Mouse (Mus musculus) lung, postnatal 4 days (tissue): ENCODE measurements around the gene Brinp2.

Experiments
- DNase-seq, 2 experiments: peaks; one replicate each; pipeline ENCODE4 v3.0.0; 2021

Brinp2 gene

DNA sequence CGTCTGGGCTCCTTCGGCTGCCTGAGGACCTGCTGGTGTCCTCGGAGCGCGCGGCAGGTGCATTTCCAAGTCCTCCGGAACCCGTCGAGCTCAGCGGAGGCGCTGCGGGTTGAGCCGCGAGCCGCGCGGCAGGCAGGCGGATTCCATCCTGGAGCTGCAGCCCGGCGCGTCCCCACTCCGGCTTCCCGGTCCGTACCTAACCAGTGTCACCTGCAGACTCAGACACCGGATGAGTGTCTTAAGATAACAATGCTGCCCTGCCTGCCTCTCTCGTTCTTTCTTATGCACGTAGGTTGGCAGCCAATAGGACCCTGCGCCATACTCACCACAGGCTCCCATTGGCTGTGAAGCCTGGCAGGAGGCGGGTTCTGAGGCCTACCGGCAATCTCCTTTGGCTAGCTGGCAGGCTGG, at the start of gene Brinp2:
TSS of gene Brinp2 (minus strand) at position 276 of the 411 bp plus-strand sequence.
- peak; percentile 67 for DNase-seq

DNA sequence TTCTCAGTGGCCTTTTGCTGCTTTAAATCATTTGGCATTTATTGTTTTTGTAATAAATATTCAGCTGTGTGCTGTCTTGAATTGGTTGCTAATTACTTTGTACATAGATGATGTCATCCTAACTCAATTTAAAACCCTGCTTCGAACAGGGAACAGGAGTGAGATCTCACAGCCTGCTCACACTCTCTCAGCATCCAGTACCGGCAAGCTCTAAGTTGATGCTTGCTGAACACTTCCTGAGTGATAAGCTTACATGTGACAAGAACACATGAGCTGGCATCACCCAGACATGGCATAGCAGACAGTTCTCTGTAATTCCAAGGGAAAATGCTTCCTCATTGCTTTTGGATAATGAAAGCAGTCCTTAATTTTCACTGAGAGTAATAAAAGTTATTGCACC, 44.8 kb upstream of the Brinp2 start:
- no peak for DNase-seq

GRCm38 (mm10) chr1:158397058-158397457, 40.9 kb upstream of the Brinp2 start:
- no peak for DNase-seq

- DNase-seq, result no peak
Observed at GRCm38 (mm10) chr1:158390693-158391092, 34.6 kb upstream of the Brinp2 start.

- DNase-seq, result no peak
Observed at GRCm38 (mm10) chr1:158388995-158389394, 32.9 kb upstream of the Brinp2 start.

GRCm38 (mm10) chr1:158386781-158387180, 30.7 kb upstream of the Brinp2 start:
- DNase-seq, result no peak

- no peak for DNase-seq
Observed at GRCm38 (mm10) chr1:158385311-158385710, 29.2 kb upstream of the Brinp2 start.

GRCm38 (mm10) chr1:158383210-158383609, 27.1 kb upstream of the Brinp2 start:
- no peak for DNase-seq

- no peak for DNase-seq
Observed at GRCm38 (mm10) chr1:158382277-158382676, 26.2 kb upstream of the Brinp2 start.

GRCm38 (mm10) chr1:158364461-158364860, 8.3 kb upstream of the Brinp2 start:
- DNase-seq, result no peak

DNA sequence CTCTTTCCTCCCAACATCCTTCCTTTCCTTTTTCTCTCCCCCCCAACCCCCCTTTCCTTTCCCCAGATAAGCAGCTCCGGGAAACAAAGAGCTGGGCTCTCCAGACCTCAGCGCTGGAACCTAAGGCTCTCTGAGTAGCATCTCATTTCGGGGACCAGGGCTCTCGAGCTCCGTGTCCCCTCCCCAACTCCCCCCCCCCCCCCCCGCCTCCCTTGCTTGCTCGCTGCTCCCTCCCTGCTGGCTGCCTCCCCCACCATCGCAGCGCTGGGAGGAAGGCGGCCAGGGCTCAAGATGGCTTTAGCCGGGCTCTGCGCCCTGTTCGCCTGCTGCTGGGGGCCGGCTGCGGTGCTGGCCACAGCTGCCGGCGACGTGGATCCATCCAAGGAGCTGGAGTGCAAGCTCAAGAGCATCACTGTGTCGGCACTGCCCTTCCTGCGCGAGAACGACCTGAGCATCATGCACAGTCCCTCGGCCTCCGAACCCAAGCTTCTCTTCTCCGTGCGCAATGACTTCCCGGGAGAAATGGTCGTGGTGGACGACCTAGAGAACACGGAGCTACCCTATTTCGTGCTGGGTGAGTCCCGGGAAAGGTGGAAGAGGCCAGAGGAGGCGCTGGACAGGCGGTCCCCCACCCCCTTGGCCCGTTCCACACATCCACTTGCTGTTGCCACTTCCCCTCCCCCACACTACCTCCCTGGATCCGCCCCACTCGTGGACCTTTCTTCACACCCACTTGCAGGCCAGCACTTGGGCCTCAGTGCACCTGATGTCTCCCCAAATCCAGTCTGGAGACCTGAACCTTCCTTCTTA, 6.4 kb upstream of the Brinp2 start:
- no peak for DNase-seq

DNA sequence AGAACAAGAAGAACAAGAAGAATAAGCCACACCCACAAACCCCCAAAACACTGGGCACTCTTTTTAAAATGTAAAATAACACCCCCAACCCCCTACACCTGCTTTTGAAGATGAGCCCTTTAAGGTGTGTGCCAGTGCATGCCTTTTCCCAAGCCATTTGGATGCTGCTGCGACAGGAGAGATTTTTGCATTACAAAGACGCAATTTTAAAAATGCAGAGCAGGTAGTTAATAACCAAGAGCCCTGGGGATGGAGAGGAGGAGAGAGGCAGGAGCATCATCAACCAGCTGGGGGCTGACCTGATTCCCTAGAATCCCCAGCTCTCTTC, 5.8 kb upstream of the Brinp2 start, which contains the start of gene Astn1:
TSS of gene Astn1 (plus strand) at position 310 of the 328 bp plus-strand sequence.
- no peak for DNase-seq

GRCm38 (mm10) chr1:158355177-158356050, 712 bp downstream of the Brinp2 start:
- DNase-seq, result no peak

DNA sequence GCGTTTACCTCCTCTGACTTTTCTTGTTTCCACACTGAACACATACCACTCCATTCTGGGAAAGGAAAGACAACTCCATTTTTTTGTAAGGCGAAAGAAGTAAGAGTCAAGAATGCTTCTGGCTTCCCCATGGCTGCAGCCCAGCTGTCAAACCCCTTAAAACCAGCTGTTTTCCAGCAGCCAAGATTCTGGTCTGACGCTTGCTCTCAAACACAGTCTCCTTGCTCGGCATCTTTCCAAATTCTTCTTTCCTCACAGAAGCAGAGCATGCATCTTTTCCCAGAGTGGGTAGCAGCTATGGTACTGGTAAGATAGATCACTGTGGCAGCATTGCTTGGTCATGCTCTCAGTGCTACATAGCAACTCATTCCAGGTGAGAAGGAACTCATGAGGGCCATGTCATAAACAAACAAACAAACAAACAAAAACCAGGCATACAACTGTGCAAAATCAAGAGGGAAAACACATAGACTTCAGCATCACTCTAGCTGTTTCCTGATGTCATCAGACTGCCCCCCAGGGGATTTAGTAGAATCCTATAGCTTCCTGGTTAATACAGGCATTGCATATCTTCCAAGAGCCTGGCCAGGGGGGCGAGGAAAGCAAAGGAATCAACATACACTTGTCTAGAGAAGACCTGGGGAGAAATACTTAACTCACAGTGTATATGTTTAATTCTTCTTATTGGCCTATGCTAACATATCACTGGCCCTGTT, 2.3 kb downstream of the Brinp2 start:
- DNase-seq, result peak; percentile 9 to 51

- no peak for DNase-seq
Observed at GRCm38 (mm10) chr1:158343243-158343714, 12.8 kb downstream of the Brinp2 start.

DNA sequence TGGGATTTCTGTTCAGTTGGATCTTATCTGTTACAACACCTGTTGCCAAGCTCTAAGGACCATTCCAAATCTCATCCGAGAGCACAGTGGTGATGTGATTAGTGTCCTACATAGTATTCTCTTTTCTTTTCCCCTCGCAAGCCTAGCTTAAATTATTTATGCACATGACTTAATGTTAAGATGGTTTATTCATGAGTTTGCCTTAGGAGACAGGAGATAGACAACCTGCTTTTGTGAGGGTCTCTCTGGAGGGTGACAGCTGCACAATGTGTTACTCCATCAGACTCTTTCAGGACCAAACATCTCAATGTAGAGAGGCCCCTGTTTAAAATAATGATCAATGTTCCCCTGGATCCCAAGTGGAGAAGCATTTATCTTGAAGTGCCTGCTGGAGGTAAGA, 27.3 kb downstream of the Brinp2 start:
- DNase-seq, result no peak

DNA sequence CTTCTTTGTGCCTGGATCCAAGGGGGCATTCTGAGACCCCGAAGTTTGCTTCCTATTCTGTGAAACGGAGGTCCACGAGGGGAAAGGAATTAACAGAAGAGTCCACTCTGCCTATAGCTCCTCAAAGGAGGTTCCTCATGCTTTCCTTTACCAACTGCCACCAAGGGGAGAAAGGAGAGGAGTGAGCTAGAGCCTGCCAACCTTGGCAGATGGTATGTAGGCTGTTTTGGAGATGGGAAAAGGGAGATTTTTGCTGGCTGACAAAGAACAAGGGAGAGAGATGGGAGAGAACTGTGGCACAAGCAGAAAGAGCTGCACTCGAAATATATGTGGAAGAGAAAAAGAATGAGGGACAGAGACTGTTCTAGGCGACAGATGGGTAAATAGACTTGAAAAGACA, 28.0 kb downstream of the Brinp2 start:
- no peak for DNase-seq

DNA sequence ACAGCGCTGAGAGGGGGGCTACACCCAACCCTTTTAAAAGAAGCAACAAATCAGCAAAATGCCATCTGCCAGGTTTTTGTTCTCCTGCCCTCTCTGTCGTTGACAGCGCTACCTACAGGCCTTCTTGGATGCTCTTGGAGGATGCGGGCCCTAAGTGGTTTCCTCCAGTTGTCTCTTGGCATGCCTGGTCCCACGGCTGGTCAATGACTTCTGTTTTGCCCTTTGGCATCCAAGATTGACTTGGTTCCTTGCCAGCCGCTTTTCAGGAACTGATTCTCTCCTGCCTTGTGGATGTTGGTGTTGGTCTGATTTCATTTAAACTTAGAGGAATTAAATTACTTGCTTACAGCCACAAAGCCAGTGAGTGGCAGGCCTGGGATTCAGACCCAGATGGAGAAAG, 32.8 kb downstream of the Brinp2 start:
- DNase-seq, result no peak

GRCm38 (mm10) chr1:158310426-158311156, 45.5 kb downstream of the Brinp2 start:
- no peak for DNase-seq

DNA sequence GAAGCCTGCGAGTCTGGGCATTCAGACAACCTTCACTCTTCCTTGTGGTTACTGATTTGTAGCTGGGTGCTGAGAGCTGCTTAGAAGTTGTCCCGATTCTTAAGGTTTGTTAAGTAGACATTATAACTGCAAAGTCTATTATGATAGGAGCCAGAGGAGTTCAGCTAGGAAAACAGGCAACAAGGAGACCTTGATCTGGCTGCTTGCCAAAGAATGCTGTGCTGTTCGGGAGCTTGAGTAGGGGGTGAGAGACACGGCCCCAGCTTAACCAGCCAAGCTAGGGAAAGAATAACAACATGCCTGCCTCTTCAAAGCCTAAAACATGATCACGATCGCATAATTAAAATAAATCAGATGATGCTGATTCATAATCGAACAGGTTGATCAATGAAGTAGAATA, 59.1 kb downstream of the Brinp2 start:
- no peak for DNase-seq

DNA sequence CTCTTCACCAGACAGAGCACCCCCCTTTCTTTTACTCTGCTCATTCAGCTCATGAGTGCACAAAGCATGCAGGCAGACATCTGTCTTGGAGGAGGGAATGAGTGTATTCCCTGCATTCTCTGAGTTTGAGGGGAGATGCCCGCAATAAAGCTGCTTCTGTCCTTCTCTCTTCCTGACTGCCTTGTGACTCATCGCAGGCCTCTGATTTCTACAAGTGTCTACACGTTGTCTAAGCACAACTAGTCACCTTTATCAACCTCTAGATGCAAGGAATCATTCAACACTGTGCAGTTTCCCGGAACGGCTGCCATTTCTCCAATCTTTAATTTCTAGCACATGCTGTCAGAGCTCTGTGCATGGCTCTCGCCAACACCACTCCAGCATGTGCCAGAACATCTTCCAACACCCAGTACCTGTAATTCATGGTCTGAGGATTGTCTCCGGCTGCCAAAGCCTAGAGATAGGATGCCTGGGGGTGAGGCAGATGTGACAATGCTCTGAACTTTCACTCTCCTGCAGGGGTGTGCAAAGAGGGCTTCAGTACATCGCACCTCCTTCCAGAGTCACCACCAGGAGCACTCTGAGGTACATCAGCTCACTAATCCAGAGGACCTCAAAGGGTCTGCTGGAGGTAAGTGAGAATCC, 59.7 kb downstream of the Brinp2 start:
- DNase-seq, result no peak

GRCm38 (mm10) chr1:158295270-158295669, 60.9 kb downstream of the Brinp2 start:
- no peak for DNase-seq
